Mouse (Mus musculus) forebrain, embryonic 12.5 days (tissue): ENCODE results near the gene Nol9. TPM values are rescaled to one million over a fixed set of nuclear protein-coding genes. Genes with fewer than 3 reads are reported as not detected.
"Not testable (repeated sequence)": the region's sequence is repeated elsewhere in the genome, so short reads cannot be mapped to it uniquely, and the experiment has no call there.

Experiments
- ATAC-seq: fragments of 200-750 bp; cut with Nextera tagmentation; 2 replicates; pipeline ENCODE4 v1.8.0; 2017; ENCODE audit warnings: moderate TSS enrichment; ENCODE audit not compliant: low FRiP score
- H3K27ac ChIP-seq: fragments of 300-500 bp; sonication (generic); 2 replicates; pipeline ENCODE4 v1.5.1; 2016; ENCODE audit warnings: mild to moderate bottlenecking
- H3K27me3 ChIP-seq: fragments of 300-500 bp; sonication (generic); 2 replicates; pipeline ENCODE4 v1.6.1; 2016; ENCODE audit warnings: mild to moderate bottlenecking
- H3K36me3 ChIP-seq: fragments of 300-500 bp; sonication (generic); replicated peaks from 2 replicates; pipeline ENCODE4 v1.6.1; 2016; ENCODE audit warnings: mild to moderate bottlenecking
- H3K4me1 ChIP-seq: fragments of 300-500 bp; sonication (generic); 2 replicates; pipeline ENCODE4 v1.6.1; 2016
- H3K4me2 ChIP-seq: fragments of 300-500 bp; sonication (generic); 2 replicates; pipeline ENCODE4 v1.6.1; 2016; ENCODE audit warnings: mild to moderate bottlenecking, moderate library complexity
- H3K4me3 ChIP-seq: fragments of 300-500 bp; sonication (generic); replicated peaks from 2 replicates; pipeline ENCODE4 v1.5.1; 2016; ENCODE audit warnings: mild to moderate bottlenecking
- H3K9ac ChIP-seq: fragments of 300-500 bp; sonication (generic); 2 replicates; pipeline ENCODE4 v1.6.1; 2016; ENCODE audit warnings: mild to moderate bottlenecking
- H3K9me3 ChIP-seq: fragments of 300-500 bp; sonication (generic); 2 replicates; pipeline ENCODE4 v1.6.1; 2016
- WGBS: fragments of 180-500 bp; shearing (Covaris S2); methylation state at CpG from one replicate; pipeline ENCODE4 v1.1.7; 2016; 5-methylcytosine and 5-hydroxymethylcytosine counted together
- polyA plus RNA-seq: library from polyadenylated mRNA; unstranded; fragments of >200 nt; fragmentation: Nextera tagmentation; extraction: Ambion mirVana; gene quantifications from 2 replicates; pipeline ENCODE4 v1.2.1, GENCODE M21; 2016

The Nol9 gene
- polyA plus RNA-seq, 1 experiment from 2014 or later = 34.1 TPM

DNA sequence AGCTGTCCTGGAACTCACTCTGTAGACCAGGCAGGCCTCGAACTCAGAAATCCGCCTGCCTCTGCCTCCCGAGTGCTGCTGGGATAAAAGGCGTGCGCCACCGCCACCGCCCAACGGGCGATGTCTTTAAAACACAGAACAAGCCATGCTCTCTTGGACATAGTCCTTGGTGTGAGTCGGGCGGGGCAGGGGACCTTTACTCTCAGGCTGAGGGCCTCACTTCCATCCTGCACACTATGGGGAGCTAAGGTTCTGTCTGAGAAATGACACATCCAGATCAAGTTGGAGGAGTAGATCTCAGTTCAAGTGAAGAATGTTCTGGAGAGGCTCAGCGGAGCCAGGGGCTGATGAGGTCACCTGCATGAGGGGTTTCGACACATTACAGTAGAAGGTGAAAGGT is 6.2 kb upstream of the Nol9 start:
- 88% methylated on average over 13 of the region's 13 CpGs for WGBS
- H3K4me2 ChIP-seq = no peak overlapping the region

GRCm38 (mm10) chr4:152036464-152036863 is 2.7 kb upstream of the Nol9 start:
- H3K36me3 ChIP-seq, ATAC-seq, H3K4me3 ChIP-seq, H3K27ac ChIP-seq, H3K9ac ChIP-seq, H3K9me3 ChIP-seq, H3K4me2 ChIP-seq: not testable (repeated sequence)
- H3K4me1 ChIP-seq = peaks cover 17% of the 10 kb centered on the region
- peaks cover 21% of the 10 kb centered on the region; the same call in 1 of the 2 replicates for H3K27me3 ChIP-seq
- WGBS = 88% methylated on average over 6 of the region's 6 CpGs

More for the DNA sequence above, 6.2 kb upstream of the Nol9 start:
- H3K27me3 ChIP-seq = peaks cover 29% of the 10 kb centered on the region; the same call in 1 of the 2 replicates
- H3K4me1 ChIP-seq = peaks cover 17% of the 10 kb centered on the region
- no peaks in the 10 kb centered on the region for H3K9me3 ChIP-seq
- ATAC-seq = no peak
- H3K9ac ChIP-seq = no peak overlapping the region
- H3K4me3 ChIP-seq = no peak overlapping the region
- H3K36me3 ChIP-seq = no peaks in the 10 kb centered on the region
- no peak overlapping the region for H3K27ac ChIP-seq

GRCm38 (mm10) chr4:152038225-152038984 is 716 bp upstream of the Nol9 start, which contains the start of gene Tas1r1:
Tas1r1 (minus strand) TSS chr4:152038568.
- peaks cover 25% of the 10 kb centered on the region for H3K36me3 ChIP-seq
- 60% methylated on average over 10 of the region's 10 CpGs for WGBS
- peak; percentile 11 for ATAC-seq
- H3K4me1 ChIP-seq = peaks cover 17% of the 10 kb centered on the region
- no peaks in the 10 kb centered on the region for H3K9me3 ChIP-seq
- H3K4me3 ChIP-seq = peak within 1 kb of the TSS; percentile 100
- H3K9ac ChIP-seq = peak within 1 kb of the TSS; percentile 95
- peak within 1 kb of the TSS; percentile 89 for H3K4me2 ChIP-seq
- peaks cover 12% of the 10 kb centered on the region; the same call in 1 of the 2 replicates for H3K27me3 ChIP-seq
- H3K27ac ChIP-seq = 0 out of 2 replicates have a peak within 1 kb of the TSS, but pooled peaks have one; percentile 25

- H3K27ac ChIP-seq = no peak overlapping the region
- 5% methylated on average over 25 of the region's 25 CpGs for WGBS
These were observed 750 bp downstream of the Nol9 start for GRCm38 (mm10) chr4:152039831-152040310.

GRCm38 (mm10) chr4:152041924-152042641 is 3.0 kb downstream of the Nol9 start:
- Histone ChIP-seq H3K27me3 (no peaks in the 10 kb centered on the region), H3K9me3 (no peaks in the 10 kb centered on the region), H3K4me1 (peaks cover 17% of the 10 kb centered on the region), H3K36me3 (peaks cover 57% of the 10 kb centered on the region), H3K9ac (no peak overlapping the region), H3K27ac (no peak overlapping the region), H3K4me2 (no peak overlapping the region), H3K4me3 (no peak overlapping the region)
- 96% methylated on average over 22 of the region's 22 CpGs for WGBS
- no peak for ATAC-seq

More at GRCm38 (mm10) chr4:152039831-152040310, 750 bp downstream of the Nol9 start:
- Histone ChIP-seq H3K4me2 (peak overlapping the region; percentile 89), H3K4me3 (peak overlapping the region; percentile 100), H3K27me3 (peaks cover 1% of the 10 kb centered on the region; the same call in 1 of the 2 replicates), H3K36me3 (peaks cover 40% of the 10 kb centered on the region), H3K9ac (peak overlapping the region; percentile 95), H3K9me3 (no peaks in the 10 kb centered on the region), H3K4me1 (peaks cover 17% of the 10 kb centered on the region)
- ATAC-seq = no peak

- H3K4me1 ChIP-seq = peaks cover 17% of the 10 kb centered on the region
- H3K4me2 ChIP-seq = no peak overlapping the region
- H3K27me3 ChIP-seq = no peaks in the 10 kb centered on the region
- H3K9me3 ChIP-seq = no peaks in the 10 kb centered on the region
- no peak overlapping the region for H3K4me3 ChIP-seq
- 87% methylated on average over 3 of the region's 3 CpGs for whole genome bisulfite sequencing
- no peak for ATAC-seq
- H3K36me3 ChIP-seq = peaks cover 68% of the 10 kb centered on the region
- no peak overlapping the region for H3K9ac ChIP-seq
- no peak overlapping the region for H3K27ac ChIP-seq
These were observed 4.0 kb downstream of the Nol9 start for GRCm38 (mm10) chr4:152043171-152043570.

- Histone ChIP-seq H3K27ac (no peak overlapping the region), H3K36me3 (peaks cover 80% of the 10 kb centered on the region), H3K9ac (no peak overlapping the region), H3K9me3 (no peaks in the 10 kb centered on the region), H3K4me2 (no peak overlapping the region), H3K4me3 (no peak overlapping the region), H3K27me3 (no peaks in the 10 kb centered on the region), H3K4me1 (peaks cover 11% of the 10 kb centered on the region)
- ATAC-seq = no peak
- WGBS = 76% methylated on average over 6 of the region's 6 CpGs
These were observed 5.5 kb downstream of the Nol9 start for GRCm38 (mm10) chr4:152044609-152045008.

DNA sequence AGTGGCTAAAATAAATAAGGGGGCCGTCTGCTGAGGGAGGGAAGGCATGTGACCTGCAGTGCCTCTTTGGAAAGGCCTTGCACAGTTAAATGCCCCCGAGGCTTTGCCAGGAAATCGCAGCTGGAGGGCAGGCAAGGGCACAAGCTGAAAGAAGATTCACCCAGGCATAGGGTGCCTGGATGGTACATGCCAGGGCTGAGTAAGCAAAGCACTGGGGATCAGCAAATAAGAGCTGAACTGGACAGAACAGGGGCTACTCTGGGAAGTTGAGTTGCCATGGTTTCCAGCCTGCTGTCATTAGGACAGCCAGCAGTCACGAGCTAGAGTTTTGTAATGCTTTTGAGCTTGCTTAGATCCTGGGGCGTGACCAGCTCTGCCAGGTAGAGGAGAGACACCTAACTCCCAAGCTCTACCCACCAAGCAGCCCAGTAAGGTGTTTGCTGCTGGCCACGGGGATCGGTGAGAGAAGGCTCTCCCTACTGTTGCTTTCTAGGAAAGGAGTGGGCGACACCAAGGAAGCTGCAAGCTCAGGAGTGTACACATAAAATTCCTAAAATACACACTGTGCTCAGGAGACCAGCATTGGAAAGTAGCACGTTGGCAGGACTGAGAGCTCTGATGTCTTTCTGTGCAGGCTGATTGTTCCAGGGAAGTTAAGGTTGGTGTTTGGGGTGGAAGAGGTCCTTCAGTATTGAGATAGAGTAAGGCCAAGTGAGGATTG is 23.4 kb downstream of the Nol9 start:
- Histone ChIP-seq H3K9me3 (no peaks in the 10 kb centered on the region), H3K36me3 (peaks cover 46% of the 10 kb centered on the region), H3K27me3 (no peaks in the 10 kb centered on the region), H3K4me1 (no peaks in the 10 kb centered on the region), H3K27ac (no peak overlapping the region), H3K4me3 (no peak overlapping the region), H3K9ac (no peak overlapping the region), H3K4me2 (no peak overlapping the region)
- ATAC-seq = no peak
- 85% methylated on average over 9 of the region's 9 CpGs for WGBS

DNA sequence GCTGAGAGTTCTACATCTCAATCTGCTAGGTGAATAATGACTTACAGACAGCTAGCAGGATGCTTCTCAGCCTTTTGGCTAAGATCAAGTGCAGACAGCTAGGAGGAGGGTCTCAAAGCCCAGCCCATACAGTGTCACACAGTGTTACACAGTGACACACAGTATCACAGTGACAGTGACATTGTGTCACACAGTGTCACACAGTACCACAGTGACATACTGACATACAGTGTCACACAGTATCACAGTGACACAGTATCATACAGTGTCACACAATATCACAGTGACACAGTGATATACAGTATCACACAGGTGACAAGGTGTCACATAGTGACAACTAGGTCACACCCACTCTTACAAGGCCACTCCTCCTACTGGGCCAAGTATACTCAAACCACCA is 28.2 kb downstream of the Nol9 start:
- ATAC-seq = no peak
- peaks cover 3% of the 10 kb centered on the region for H3K4me1 ChIP-seq
- H3K9ac ChIP-seq = no peak overlapping the region
- no peak overlapping the region for H3K4me3 ChIP-seq
- H3K27me3 ChIP-seq = no peaks in the 10 kb centered on the region
- no peak overlapping the region for H3K27ac ChIP-seq
- no peaks in the 10 kb centered on the region for H3K9me3 ChIP-seq
- H3K4me2 ChIP-seq = no peak overlapping the region
- peaks cover 5% of the 10 kb centered on the region; the same call in 1 of the 2 replicates for H3K36me3 ChIP-seq

DNA sequence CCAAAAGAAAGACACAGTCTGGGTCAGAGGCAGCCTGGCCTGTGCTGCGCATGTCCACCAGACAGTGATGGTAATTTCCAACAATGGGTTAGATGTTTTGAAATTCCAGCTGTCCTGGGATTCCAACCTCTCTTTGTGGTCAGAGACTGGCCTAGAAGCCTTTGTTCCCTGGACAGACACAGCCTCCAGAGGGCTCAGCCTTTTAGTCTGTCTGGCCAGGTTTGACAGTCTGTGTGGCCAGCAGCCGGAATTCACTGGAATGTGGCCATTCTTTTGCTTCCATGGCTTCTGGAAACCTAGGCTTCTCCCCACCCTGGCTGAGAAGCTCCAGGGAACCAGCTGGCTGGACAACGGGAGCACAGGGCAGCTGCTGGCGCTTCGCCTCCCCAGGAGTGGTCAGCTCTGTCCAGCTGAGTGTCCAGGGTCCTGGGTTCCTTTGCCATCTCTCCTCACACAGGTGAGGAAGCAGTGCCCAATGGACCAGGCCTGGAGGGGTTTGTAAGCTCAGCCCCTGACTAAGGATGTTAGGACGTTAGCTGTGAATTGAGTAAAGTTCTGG is 29.1 kb downstream of the Nol9 start:
- WGBS = 76% methylated on average over 6 of the region's 6 CpGs
- Histone ChIP-seq H3K27ac (no peak overlapping the region), H3K36me3 (no peaks in the 10 kb centered on the region), H3K27me3 (no peaks in the 10 kb centered on the region), H3K4me2 (no peak overlapping the region), H3K9me3 (no peaks in the 10 kb centered on the region), H3K9ac (no peak overlapping the region), H3K4me3 (no peak overlapping the region), H3K4me1 (peaks cover 9% of the 10 kb centered on the region)
- no peak for ATAC-seq

GRCm38 (mm10) chr4:152069245-152069644 is 30.1 kb downstream of the Nol9 start:
- Histone ChIP-seq H3K9me3 (no peaks in the 10 kb centered on the region), H3K4me1 (peaks cover 9% of the 10 kb centered on the region), H3K27me3 (no peaks in the 10 kb centered on the region), H3K4me3 (no peak overlapping the region), H3K9ac (no peak overlapping the region), H3K4me2 (no peak overlapping the region), H3K27ac (no peak overlapping the region), H3K36me3 (no peaks in the 10 kb centered on the region)
- no peak for ATAC-seq
- 91% methylated on average over 3 of the region's 3 CpGs for WGBS
